Mouse (Mus musculus) mouse trophoblast stem cell (cell line): Measurements from ENCODE around the gene Sox12.
"Not testable (repeated sequence)": the region's sequence is repeated elsewhere in the genome, so short reads cannot be mapped to it uniquely, and the experiment has no call there.

Experiments
- in situ Hi-C, 2 experiments: fragments of 300-500 bp; cut with MseI, MboI; formaldehyde crosslinking; loops; 2 replicates in 1 of 2; 3 replicates in 1 of 2; pipeline ENCODE4 v1.15.1; 2025

Sox12 gene

GRCm38 (mm10) chr2:152397680-152398435 is at the start of gene Sox12:
TSS of gene Sox12 (minus strand) at chr2:152398063.
- in situ Hi-C loops = no loop called here

- in situ Hi-C loops = no loop called here
Observed at GRCm38 (mm10) chr2:152447461-152447860, 49.6 kb upstream of the Sox12 start.

- in situ Hi-C loops = no loop called here
Observed at GRCm38 (mm10) chr2:152446642-152447041, 48.8 kb upstream of the Sox12 start.

- in situ Hi-C loops = no loop called here
Observed at GRCm38 (mm10) chr2:152443281-152443680, 45.4 kb upstream of the Sox12 start.

- in situ Hi-C loops = no loop called here
Observed at GRCm38 (mm10) chr2:152442322-152442721, 44.5 kb upstream of the Sox12 start.

- in situ Hi-C loops = no loop called here
Observed at GRCm38 (mm10) chr2:152439833-152440232, 42.0 kb upstream of the Sox12 start.

- in situ Hi-C loops = no loop called here
Observed at GRCm38 (mm10) chr2:152438963-152439362, 41.1 kb upstream of the Sox12 start.

GRCm38 (mm10) chr2:152436983-152437860 is 39.4 kb upstream of the Sox12 start:
- in situ Hi-C loops = no loop called here

- in situ Hi-C loops = no loop called here
Observed at GRCm38 (mm10) chr2:152436405-152436901, 38.6 kb upstream of the Sox12 start.

- in situ Hi-C loops = not testable (repeated sequence)
Observed at GRCm38 (mm10) chr2:152428481-152428880, 30.6 kb upstream of the Sox12 start.

- in situ Hi-C loops = no loop called here
Observed at GRCm38 (mm10) chr2:152427493-152427892, 29.6 kb upstream of the Sox12 start.

- in situ Hi-C loops = no loop called here
Observed at GRCm38 (mm10) chr2:152415786-152416185, 17.9 kb upstream of the Sox12 start.

GRCm38 (mm10) chr2:152415287-152415686 is 17.4 kb upstream of the Sox12 start, which contains the start of gene 6820408C15Rik:
TSS of gene 6820408C15Rik (plus strand) at chr2:152415587.
- in situ Hi-C loops = no loop called here

- in situ Hi-C loops = no loop called here
Observed at GRCm38 (mm10) chr2:152414591-152415165, 16.8 kb upstream of the Sox12 start, which contains the start of gene Zcchc3. TSS of gene Zcchc3 (minus strand) at chr2:152415027.

GRCm38 (mm10) chr2:152413765-152414584 is 16.1 kb upstream of the Sox12 start:
- in situ Hi-C loops = no loop called here

- in situ Hi-C loops = no loop called here
Observed at GRCm38 (mm10) chr2:152413158-152413764, 15.4 kb upstream of the Sox12 start.

GRCm38 (mm10) chr2:152412526-152413157 is 14.8 kb upstream of the Sox12 start:
- in situ Hi-C loops = no loop called here

GRCm38 (mm10) chr2:152411471-152411870 is 13.6 kb upstream of the Sox12 start:
- in situ Hi-C loops = no loop called here

- in situ Hi-C loops = no loop called here
Observed at GRCm38 (mm10) chr2:152410971-152411371, 13.1 kb upstream of the Sox12 start.

- in situ Hi-C loops = no loop called here
Observed at GRCm38 (mm10) chr2:152409781-152410180, 11.9 kb upstream of the Sox12 start.
